Mouse (Mus musculus) ES-Bruce4 (cell line): ENCODE results near the gene Gtsf1.

ENCODE experiments used
- CTCF ChIP-seq: IDR thresholded peaks from one replicate; pipeline ENCODE4 v1.8.1; 2011; ENCODE audit warnings: low read depth, low read length
- POLR2A ChIP-seq: IDR thresholded peaks from one replicate; pipeline ENCODE4 v1.8.1; 2011; ENCODE audit warnings: low read length; ENCODE audit not compliant: insufficient read depth

- no peak for TF ChIP-seq CTCF
- no peak for TF ChIP-seq POLR2A
These were observed 28.9 kb downstream of the Gtsf1 start for GRCm38 (mm10) chr15:103401361-103401760.
